Mouse (Mus musculus) gastrocnemius, adult 18-20 months (tissue): ENCODE measurements at regions not wholly inside any gene's neighbourhood (a gene's known extent, or its start where the extent isn't known, plus 50 kb on each side); places are given as distances from the start of the nearest gene placed in this dataset.

Experiments
- DNase-seq: peaks from one replicate; pipeline ENCODE4 v3.0.0; 2021; ENCODE audit warnings: low spot score

- DNase-seq: no peak
Measured at GRCm38 (mm10) chr7:135880446-135880845, 164.3 kb upstream of the Mki67 start.

GRCm38 (mm10) chr7:135882306-135882705, 166.1 kb upstream of the Mki67 start:
- DNase-seq: no peak

DNA sequence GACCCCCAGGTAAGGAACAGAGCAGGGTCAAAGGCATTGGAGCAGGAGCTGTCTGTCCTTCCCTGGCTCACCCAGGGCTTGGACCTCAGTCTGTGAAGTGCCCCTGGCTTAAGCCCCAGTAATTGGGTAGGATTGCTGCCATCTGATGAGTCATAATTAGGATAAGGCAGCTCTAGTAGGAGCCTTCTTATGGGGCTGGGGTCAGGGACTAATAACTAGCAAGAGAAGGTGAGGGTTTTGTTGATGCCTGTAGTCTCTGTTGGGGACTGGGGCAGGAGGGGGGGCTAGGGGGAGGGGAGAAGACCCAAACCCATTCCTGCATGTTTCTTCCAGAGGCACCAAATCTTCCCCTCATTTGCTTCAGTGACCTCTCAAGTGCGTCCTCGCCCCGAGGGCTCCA, 172.4 kb upstream of the Mki67 start:
- no peak for DNase-seq

DNA sequence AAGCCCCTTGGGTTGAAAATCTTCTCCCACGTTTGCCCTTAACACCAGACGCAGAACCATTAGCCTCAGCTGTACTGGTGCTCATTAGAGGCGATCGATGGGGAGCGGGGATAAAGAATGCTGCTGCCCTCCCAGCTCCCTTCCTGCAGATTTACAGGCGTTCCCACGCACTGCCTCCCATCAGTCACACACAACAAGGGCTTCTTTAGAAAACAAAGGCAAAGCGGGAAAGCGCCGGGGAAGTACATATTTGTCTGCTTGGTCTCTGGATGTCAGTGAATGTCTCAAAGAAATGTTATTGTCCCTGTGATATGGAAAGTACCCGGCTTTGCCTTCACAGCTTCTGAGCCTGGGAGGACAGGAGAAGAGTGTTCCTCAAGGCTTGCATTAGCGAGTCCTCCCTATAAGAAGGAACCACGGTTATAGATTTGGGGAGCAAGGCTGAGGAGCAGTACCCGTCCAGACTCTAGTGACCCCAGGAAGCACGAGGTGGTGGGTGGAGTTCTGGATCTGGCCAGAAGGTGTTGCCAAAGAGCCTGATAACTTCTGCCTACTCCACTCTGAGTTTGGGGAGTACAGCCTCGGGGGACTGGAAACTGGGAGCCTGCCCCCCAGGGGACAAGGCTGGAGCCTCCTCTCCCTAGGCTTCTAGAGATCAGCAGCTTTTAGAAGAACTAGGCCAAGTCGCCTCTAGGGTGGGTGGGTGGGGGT, 173.0 kb upstream of the Mki67 start:
- DNase-seq: no peak

DNA sequence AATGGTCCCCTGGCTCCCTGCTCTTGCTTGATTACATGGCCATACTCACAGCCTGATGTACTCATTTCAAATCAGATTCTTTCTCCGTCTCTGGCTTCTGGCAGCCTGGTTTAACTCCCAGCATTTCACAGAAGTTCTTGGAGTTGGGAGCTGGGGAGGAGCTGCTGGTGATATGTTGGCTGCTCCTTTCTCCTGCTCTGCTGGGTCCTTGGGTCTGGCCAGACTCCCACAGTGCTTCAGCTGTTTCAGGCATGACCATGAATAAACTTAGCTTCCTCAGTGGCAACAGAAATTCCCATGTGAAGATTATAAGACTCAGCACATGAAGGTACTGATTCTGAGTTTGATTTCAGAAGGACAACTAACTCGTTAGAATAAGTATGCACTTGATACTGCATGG, 182.7 kb upstream of the Mki67 start:
- DNase-seq: no peak

GRCm38 (mm10) chr7:135899765-135900164, 183.6 kb upstream of the Mki67 start:
- DNase-seq: no peak

- DNase-seq: peak; percentile 62
Measured at GRCm38 (mm10) chr7:135900861-135901321, 184.7 kb upstream of the Mki67 start.

DNA sequence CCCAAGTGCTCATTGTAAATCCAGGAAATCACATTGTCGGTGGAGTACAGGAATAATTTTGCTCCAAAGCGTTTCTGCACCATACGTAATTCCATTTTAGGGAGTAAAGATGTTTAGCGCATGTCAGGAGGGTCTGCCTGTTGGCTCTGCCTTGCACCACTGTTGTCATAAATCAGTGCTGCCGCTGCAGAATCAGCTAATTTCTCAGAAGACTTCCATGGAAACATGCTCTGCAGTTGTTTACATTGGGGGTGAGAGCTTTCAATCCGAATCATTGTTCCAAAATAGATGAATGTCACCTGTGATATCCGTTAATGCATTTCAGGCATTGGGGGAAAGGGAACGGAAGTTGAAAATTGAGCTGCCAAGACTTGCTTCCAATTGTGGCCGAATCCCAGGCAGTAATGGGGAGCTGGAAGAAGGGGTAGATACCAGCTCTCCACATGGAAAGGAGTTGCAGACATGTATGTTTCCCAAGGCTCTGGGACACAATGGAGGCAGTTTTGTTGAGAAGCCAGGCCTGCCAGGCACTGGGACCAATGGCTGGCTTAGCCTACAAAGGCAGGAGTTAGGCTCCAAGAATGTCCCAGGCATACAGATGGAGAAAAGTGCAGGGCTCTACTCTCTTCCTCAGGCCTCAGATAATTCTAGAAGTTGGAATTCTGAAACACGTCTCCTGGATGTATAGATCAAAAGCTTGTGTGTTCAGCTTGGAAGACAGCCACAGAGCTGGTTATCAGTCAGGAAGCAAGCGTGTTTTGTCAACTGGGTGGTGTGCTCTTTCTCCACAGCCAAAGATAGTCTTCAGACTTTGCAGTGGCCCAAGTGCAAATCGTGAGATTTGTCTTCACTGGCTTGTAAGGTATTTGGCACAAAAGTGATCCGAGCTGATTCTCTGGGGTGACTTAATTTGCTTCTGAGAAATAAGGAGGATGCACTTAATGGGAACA, 186.2 kb upstream of the Mki67 start:
- no peak for DNase-seq

- no peak for DNase-seq
Measured at GRCm38 (mm10) chr7:135911376-135911775, 195.2 kb upstream of the Mki67 start.

- no peak for DNase-seq
Measured at GRCm38 (mm10) chr7:135913923-135914634, 197.9 kb upstream of the Mki67 start.

GRCm38 (mm10) chr7:135923876-135924275, 207.7 kb upstream of the Mki67 start:
- DNase-seq: no peak

- no peak for DNase-seq
Measured at GRCm38 (mm10) chr7:135924641-135925040, 208.5 kb upstream of the Mki67 start.

GRCm38 (mm10) chr7:135930091-135930490, 213.9 kb upstream of the Mki67 start:
- peak; percentile 40 for DNase-seq

GRCm38 (mm10) chr7:135932595-135933175, 216.5 kb upstream of the Mki67 start:
- DNase-seq: peak; percentile 83

- DNase-seq: no peak
Measured at GRCm38 (mm10) chr7:135935180-135935579, 219.0 kb upstream of the Mki67 start.

GRCm38 (mm10) chr7:135937465-135937864, 221.3 kb upstream of the Mki67 start:
- DNase-seq: no peak

GRCm38 (mm10) chr7:135939341-135939740, 223.2 kb upstream of the Mki67 start:
- peak; percentile 12 for DNase-seq

- DNase-seq: no peak
Measured at GRCm38 (mm10) chr7:135942826-135943225, 226.7 kb upstream of the Mki67 start.

GRCm38 (mm10) chr7:135946071-135946646, 230.0 kb upstream of the Mki67 start:
- DNase-seq: no peak

DNA sequence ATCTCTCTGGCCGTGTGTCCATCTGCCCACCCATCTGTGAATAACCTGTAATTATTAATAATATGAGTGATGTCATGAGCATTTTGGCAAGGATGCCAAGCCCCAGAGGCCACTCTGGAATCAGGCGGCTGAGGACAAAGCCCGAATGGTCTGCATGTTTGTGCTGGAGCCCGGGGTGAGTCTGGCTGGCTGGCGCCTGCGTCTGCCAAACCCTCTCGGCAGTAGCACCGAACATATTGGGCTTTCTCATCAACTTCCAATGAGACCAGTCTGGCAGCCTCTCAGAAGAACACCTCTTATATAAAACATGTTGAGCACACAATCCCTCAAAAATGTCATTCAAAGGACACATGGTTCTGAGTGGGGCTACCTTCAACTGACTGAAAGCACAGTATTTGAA, 244.9 kb upstream of the Mki67 start:
- peak; percentile 27 for DNase-seq

GRCm38 (mm10) chr7:135965528-135965927, 249.4 kb upstream of the Mki67 start:
- no peak for DNase-seq
